Mouse (Mus musculus): ENCODE measurements at regions not wholly inside any gene's neighbourhood (a gene's known extent, or its start where the extent isn't known, plus 50 kb on each side); places are given as distances from the start of the nearest gene placed in this dataset.
A peak's percentile ranks its signal among the peaks of the same experiment; 100 is the strongest.
"Not testable (repeated sequence)": the region's sequence is repeated elsewhere in the genome, so short reads cannot be mapped to it uniquely, and the experiment has no call there.

- no peak for DNase-seq
These were observed 73.8 kb downstream of the Dio2 start for GRCm38 (mm10) chr12:90664436-90664835.

DNA sequence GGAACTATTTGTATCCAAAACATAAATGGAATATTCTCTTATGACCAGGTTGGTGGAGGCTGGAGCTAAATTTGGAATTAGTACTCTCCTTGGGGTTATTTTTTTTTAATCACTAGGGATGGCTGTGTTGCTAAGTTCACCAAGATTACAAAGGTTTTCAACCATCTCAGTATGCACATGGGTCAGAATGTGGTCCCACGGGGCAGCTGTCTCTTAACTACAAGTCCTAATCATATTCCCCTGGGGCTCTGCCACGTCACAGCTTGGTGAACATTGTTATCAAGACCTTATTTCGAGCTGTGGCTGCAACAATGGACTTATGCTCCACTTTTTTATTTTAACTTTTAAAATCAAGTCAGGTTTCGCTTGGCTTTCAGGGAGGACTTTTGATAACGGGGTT, 92.8 kb downstream of the Dio2 start:
- no peak for DNase-seq

GRCm38 (mm10) chr12:90643891-90644290, 94.3 kb downstream of the Dio2 start:
- peak; percentile 42 for DNase-seq

GRCm38 (mm10) chr12:90624856-90625255, 113.4 kb downstream of the Dio2 start:
- DNase-seq, result no peak

- DNase-seq, result no peak
These were observed 114.8 kb downstream of the Dio2 start for GRCm38 (mm10) chr12:90623426-90623825.

DNA sequence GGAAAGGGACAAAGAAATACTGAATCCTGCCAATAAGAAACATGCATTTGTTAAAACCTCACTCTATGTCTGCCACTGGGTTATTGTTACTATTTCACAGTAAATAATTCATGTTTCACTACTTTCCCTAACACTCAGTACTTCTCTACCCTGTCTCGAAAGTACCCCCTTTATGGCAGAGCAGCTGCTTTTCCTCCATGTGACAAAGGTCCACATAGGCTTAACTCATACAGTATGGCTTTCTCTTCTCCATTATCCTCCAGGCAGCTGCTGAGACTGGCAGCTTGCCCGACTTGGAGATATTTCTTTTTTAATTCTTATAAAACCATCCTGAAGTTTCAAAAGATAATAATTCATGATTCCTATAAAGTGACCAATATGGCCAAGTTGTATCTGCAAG, 129.4 kb downstream of the Dio2 start:
- no peak for DNase-seq

DNA sequence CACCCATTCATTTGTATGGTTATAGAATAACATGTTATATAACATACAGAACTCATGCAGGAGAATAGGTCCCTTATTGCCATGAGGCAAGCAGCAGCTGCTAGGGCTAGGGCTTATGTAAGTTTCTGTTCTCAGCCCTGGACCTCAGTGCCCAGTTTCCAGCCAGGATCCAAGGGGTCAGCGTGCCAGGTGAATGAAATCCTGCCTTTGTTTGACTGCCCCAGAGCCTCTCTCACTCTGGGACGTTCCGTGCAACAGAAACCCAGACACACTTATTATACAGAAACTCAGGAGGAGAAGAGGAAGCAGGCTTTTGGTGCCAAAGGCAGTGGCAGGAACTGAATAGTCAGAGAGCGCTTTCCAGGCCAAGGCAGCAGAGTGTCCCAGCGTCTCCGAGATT, 130.3 kb downstream of the Dio2 start:
- DNase-seq, result no peak

DNA sequence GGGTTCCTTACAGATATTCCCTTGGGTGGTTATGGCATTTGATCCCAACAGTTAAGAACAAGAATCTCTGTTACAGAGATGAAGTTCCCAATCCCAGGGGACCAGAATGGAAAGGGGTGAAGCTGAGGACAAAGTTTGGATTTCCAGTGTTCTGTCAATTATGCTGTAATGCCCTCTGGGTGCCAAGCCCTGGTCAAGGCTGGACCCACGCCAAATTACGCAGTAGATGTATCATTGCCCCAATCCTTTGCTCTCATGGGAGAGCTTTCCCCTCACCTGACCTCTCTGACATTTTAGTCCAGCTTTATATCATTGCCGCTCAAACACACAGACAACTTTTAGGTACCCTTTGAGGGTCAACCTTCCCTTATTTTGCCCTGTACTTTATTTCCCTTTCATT, 158.2 kb downstream of the Dio2 start:
- no peak for DNase-seq

- no peak for DNase-seq
These were observed 162.1 kb downstream of the Dio2 start for GRCm38 (mm10) chr12:90576103-90576502.

- DNase-seq, result peak; percentile 21
These were observed 166.3 kb downstream of the Dio2 start for GRCm38 (mm10) chr12:90571907-90572306.

- DNase-seq, result peak; percentile 30
These were observed 166.7 kb downstream of the Dio2 start for GRCm38 (mm10) chr12:90571506-90571905.

DNA sequence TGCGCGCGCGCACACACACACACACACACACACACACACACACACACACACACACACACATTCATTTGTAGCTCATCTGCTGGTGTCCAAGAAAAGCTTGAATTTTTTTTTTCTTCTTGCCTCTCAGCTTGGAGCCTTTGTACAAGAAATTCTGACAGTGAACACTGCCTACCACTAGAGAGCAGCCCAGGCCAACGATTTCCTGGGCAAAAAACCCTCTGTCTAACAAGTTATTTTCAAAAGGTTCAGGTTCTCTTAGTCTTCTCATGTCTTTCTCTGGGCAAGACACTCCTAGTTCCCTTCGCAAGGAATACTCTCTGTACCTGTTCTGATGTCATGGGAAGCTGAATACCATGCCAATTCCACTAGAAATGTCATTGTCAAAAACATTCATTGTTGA, 171.9 kb downstream of the Dio2 start:
- DNase-seq, result peak; percentile 49

DNA sequence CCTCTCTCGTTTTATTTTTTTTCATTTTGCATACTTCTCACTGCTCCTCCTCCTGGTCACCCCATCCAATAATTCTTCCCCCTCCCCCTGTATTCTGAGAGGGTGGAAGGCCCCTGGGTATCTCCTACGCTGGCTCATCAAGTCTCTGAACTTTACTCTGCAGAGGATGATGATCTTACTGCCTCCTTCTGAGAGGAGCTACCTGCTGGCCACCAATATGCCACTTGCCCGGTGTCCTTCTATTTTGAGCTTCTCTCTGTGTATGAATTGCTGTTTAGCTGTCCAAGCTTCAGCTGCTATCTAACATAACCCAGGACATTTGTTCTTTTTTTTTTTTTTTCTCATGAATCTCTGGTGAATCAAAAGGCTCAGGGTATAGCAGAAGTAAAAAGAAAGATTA, 173.2 kb downstream of the Dio2 start:
- DNase-seq, result no peak

GRCm38 (mm10) chr12:90564594-90564993, 173.6 kb downstream of the Dio2 start:
- DNase-seq, result not testable (repeated sequence)

DNA sequence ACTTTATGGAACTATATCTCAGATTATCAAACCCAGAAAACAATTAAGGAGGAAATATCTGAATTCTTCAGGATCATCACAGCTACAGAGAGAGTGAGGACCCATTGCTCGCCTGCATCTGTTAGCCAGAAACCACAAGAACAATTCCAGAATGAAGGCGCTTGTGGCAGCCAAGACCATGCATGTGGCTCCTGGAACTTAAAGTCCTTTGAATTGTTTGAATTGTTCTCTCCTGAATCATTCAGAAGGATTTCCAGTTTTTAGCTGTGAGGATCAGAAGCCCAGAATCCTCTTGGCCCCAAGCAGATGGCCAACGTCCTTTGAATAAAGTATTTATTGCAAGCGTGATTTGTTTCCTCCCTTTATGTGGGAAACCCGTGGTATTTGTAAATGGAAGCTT, 195.9 kb downstream of the Dio2 start:
- DNase-seq, result no peak
